Mouse (Mus musculus) activated CD4-positive, CD25-positive, alpha-beta regulatory T cell, adult 4 months (primary cell): ENCODE data around the gene Gm648. TPM values are rescaled to one million over a fixed set of nuclear protein-coding genes. Genes with fewer than 3 reads are reported as not detected.
"Not testable (repeated sequence)": the region's sequence is repeated elsewhere in the genome, so short reads cannot be mapped to it uniquely, and the experiment has no call there.

Source experiments
- ATAC-seq: one replicate; pipeline ENCODE4 v1.8.0; 2017
- polyA plus RNA-seq, 2 experiments: library from polyadenylated mRNA; unstranded; fragments of 100-300 nt; shearing (Covaris generic); gene quantifications; one replicate each; pipeline ENCODE4 v1.2.1; 2017

Gene Gm648
- polyA plus RNA-seq, result not detected

DNA sequence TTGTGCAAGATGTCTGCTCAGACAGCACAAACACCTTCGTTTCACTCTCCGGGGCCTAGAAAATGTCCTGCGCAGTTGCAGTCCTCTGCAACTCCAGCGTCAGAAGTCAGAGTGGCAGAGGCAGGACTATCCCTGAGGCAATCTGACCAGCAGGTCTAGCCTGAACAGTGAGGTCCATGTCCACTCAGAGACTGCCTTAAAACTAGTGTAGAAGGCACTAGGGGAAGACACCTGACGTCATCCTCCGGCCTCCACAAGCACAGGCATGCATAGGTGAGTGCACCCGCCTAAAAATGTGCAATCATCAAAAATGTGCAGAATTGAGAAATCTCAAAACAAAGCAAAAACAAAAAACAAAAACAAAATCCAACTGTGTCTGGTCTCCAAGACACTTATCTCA is at the start of gene Gm648:
Gm648 (minus strand) TSS at position 101 of the 400 bp plus-strand sequence.
- no peak for ATAC-seq

DNA sequence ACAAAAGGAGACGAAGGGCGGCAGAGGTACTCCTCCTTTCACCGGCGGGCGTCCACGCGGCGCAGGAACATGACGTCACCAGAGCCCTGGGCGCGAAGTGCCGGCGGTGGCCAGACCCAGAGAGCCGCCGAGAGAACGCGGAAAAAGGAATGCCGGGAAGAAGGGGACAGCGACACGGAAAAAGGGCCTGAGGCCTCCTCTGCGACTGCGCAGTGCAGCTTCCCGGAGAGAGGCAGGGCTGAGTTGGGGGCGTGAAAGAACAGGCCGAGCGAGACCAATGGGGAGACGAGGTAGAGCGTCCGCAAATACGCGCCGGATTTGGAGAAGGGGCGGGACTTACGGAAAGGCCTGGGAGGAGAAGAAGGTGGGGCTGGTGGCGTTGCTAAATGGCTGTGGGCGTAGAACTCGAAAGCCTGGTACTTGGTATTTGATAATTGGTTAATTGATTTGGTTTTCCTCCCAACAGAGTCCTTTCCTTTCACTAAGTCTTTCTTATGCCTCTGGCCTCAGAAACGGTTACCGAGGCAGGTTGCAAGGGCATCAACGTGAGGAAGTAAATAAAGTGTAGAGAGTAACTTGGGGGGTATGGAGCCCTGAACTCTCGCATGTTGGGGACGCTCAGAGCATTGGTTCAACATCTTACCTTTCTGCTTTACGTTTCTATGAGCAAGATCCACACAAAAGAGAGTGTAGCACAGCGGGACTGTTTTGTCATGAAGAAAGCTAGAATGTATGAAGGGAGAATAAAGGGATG is 48.7 kb upstream of the Gm648 start, which contains the start of gene Mmgt1:
Mmgt1 (minus strand) TSS at position 183 of the 754 bp plus-strand sequence.
- peak; percentile 99 for ATAC-seq

DNA sequence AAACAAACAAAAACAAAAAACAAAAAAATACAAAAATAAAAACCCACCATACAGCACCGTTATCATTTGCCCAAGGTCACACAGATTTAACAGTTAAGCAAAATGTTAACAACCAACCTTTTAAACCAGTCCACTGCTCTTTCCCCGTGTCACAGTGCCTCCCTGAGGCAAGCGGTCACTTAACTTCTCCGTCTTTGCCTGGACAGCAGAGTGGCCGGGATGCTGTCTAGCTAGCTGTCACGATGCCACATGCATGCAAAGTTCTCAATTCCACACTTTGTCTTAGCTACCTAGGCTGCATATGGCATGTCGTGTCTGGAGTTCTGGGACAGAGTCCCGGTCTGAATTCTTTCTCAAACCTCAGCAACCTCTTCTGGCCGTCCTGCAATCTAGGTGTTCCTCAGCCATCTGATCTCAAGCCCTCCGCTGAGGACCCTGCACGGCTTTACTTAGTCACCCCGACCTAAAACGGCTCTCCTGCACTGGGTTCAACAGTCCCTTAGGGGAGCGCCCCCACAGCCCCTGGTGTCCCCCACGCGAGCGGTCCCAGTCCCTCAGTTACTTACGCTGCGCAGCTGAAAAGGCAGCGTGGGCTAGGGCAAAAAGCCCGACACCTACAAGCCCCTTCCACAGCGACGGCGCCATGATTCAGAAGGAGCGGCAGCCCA is 47.9 kb upstream of the Gm648 start:
- ATAC-seq, result peak; percentile 21

DNA sequence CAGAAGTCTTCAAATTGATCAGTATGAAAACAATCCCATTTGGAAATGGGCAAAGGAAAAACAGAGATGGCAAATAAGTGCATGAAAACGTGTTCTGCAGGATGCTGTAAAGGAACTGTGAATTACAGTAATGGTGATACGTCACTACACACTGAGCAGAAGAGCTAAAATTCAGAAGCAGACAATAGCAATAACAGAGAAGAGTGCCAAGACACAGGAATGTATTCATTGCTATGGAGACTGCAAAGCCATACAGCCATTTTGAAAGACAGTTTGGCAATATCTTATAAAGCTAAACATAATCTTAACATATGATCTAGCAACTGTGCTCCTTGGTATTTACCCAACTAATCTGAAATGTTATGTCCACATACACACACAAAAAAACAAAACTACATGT is 28.8 kb upstream of the Gm648 start:
- ATAC-seq, result no peak

DNA sequence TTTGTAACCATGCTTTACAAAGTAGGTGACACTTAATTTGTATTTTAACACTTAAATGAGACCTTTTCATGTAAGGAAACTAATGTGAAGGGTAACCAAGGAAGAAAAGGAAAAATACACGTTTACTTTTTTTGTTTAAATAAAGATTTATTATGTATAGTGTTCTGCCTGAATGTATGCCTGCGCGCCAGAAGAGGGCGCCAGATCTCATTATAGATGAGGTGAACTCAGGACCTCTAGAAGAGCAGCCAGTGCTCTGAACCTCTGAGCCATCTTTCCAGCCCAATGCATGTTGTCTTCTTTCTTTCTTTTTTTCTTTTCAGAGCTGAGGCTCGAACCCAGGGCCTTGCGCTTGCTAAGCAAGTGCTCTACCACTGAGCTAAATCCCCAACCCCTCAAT is 23.1 kb upstream of the Gm648 start:
- no peak for ATAC-seq

- no peak for ATAC-seq
These were observed 4.2 kb upstream of the Gm648 start for GRCm38 (mm10) chrX:56553584-56553983.

GRCm38 (mm10) chrX:56537162-56537561 is 12.2 kb downstream of the Gm648 start:
- no peak for ATAC-seq

DNA sequence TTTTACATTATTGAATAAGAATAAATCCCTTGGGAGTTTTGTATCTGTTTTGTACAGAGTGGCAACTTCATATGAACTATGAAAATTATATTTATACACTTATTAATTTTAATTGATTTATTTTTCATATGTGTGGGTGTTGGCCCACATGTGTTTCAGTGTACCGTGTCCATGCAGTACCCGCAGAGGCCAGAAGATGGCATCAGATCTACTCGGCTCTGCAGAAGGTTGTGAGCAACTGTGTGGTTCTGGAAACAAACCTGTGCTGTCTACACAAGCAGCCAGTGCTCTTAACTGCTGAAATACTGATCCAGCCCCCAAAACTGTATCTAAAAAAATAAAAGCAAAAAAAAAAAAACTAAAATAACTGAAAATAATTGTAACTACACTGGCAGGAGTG is 18.1 kb downstream of the Gm648 start:
- no peak for ATAC-seq

DNA sequence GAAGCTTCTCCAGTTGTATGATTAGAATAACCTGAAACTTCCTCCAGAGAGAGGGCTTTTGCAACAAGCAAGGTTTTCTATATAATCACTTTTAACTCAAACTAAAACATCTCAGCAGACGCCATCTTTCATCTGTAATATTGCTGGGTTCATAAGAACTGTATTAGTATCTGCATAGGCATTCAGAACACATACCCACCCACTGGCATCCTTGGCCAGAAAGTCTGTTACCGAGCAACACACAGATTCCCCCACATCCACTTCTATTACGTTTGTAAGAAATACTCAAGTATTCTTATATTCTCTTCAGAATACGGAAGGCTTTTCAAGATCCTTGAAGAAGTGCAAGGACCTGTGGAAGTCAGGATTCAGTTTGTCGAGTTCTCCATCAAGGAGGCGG is 25.0 kb downstream of the Gm648 start, which contains the start of gene Gm10477:
Gm10477 (plus strand) TSS at position 301 of the 400 bp plus-strand sequence.
- ATAC-seq, result not testable (repeated sequence)

DNA sequence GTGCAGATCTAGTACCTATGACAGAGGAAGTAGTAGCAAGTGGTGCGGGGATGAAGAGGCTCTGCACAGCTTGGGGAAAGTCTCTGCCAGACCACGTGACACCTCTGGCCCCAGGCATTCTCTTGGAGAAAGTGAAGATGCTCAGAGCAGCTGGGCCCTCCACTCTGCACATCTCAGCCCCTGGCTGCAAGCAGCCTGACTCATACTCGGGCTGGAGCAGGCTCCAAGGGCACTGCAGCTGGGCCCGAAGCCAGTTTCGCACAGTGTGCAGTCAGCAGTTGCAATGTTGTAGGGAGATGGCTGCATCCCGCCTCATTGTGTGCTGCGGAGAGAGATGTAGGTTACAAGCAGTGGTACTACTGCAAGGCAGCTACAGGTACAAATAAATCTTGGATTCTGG is 52.2 kb downstream of the Gm648 start:
- no peak for ATAC-seq

Other genes with a start within 250 kb of the Gm648 start
- under 1 TPM; 0.12 to 0.84 TPM for gene Zfp449, start 203.2 kb downstream of the Gm648 start, polyA plus RNA-seq
- gene Smim10l2a, start 175.0 kb downstream of the Gm648 start, polyA plus RNA-seq, result 1 to 10 TPM; 2.6 to 3.7 TPM
- gene Gm2174, start 101.6 kb downstream of the Gm648 start, polyA plus RNA-seq, result 10 to 100 TPM in 1 of 2 experiments, 1 to 10 TPM in 1; 2.2 to 15.6 TPM
- 10 to 100 TPM; 23.4 to 26.6 TPM for gene Ints6l, start 94.7 kb downstream of the Gm648 start, polyA plus RNA-seq
- not detected for gene Gm10477, start 24.9 kb downstream of the Gm648 start, polyA plus RNA-seq
- 1 to 10 TPM; 6.7 to 7.6 TPM for gene Mmgt1, start 48.5 kb upstream of the Gm648 start, polyA plus RNA-seq
- gene Slc9a6, start 60.2 kb upstream of the Gm648 start, polyA plus RNA-seq, result 1 to 10 TPM; 8.3 to 8.9 TPM
- gene Fhl1, start 182.2 kb upstream of the Gm648 start, polyA plus RNA-seq, result not detected